Mouse (Mus musculus) limb, embryonic 14.5 days (tissue): Measurements from ENCODE around the gene Nudt22. TPM values are rescaled to one million over a fixed set of nuclear protein-coding genes. Genes with fewer than 3 reads are reported as not detected.
A peak's percentile ranks its signal among the peaks of the same experiment; 100 is the strongest.

Experiments
- ATAC-seq: fragments of 200-750 bp; cut with Nextera tagmentation; 2 replicates; pipeline ENCODE4 v1.8.0; 2017; ENCODE audit warnings: low read depth, moderate number of reproducible peaks, moderate TSS enrichment; ENCODE audit not compliant: low FRiP score
- DNase-seq: peaks from one replicate; pipeline ENCODE4 v3.0.0-alpha.2; 2015; ENCODE audit warnings: low spot score
- H3K27ac ChIP-seq: fragments of 300-500 bp; sonication (generic); replicated peaks from 2 replicates; pipeline ENCODE4 v1.5.1; 2014; ENCODE audit warnings: low read depth, mild to moderate bottlenecking, low read length, moderate library complexity, mixed read lengths
- H3K27me3 ChIP-seq: fragments of 300-500 bp; sonication (generic); 2 replicates; pipeline ENCODE4 v1.6.1; 2014; ENCODE audit warnings: low read length, mixed read lengths; ENCODE audit not compliant: control insufficient read depth, insufficient read depth
- H3K36me3 ChIP-seq: fragments of 300-500 bp; sonication (generic); 2 replicates; pipeline ENCODE4 v1.6.1; 2014; ENCODE audit warnings: mild to moderate bottlenecking, low read length, moderate library complexity, mixed read lengths; ENCODE audit not compliant: control insufficient read depth, insufficient read depth
- H3K4me1 ChIP-seq: fragments of 300-500 bp; sonication (generic); 2 replicates; pipeline ENCODE4 v1.6.1; 2014; ENCODE audit warnings: antibody characterized with exemption, low read length, mixed read lengths; ENCODE audit not compliant: control insufficient read depth, insufficient read depth
- H3K4me2 ChIP-seq: fragments of 300-500 bp; sonication (generic); replicated peaks from 2 replicates; pipeline ENCODE4 v1.6.1; 2014; ENCODE audit warnings: low read depth, mild to moderate bottlenecking, low read length, moderate library complexity; ENCODE audit not compliant: severe bottlenecking
- H3K4me3 ChIP-seq: fragments of 300-500 bp; sonication (generic); replicated peaks from 2 replicates; pipeline ENCODE4 v1.5.1; 2014; ENCODE audit warnings: low read length
- H3K9ac ChIP-seq: fragments of 300-500 bp; sonication (generic); 2 replicates; pipeline ENCODE4 v1.6.1; 2014; ENCODE audit warnings: mild to moderate bottlenecking, low read depth, low read length, moderate library complexity; ENCODE audit not compliant: severe bottlenecking
- H3K9me3 ChIP-seq: fragments of 300-500 bp; sonication (generic); 2 replicates; pipeline ENCODE4 v1.6.1; 2016; ENCODE audit warnings: low read length; ENCODE audit not compliant: control insufficient read depth
- POLR2A ChIP-seq: fragments of 200-500 bp; IDR thresholded peaks from 2 replicates; pipeline ENCODE4 v1.8.0; 2012; ENCODE audit warnings: inconsistent platforms, mild to moderate bottlenecking, moderate library complexity, borderline replicate concordance; ENCODE audit not compliant: insufficient read depth, insufficient read length; ENCODE audit errors: extremely low read depth
- WGBS: fragments of 180-500 bp; shearing (Covaris S2); extraction: QIAGEN DNeasy Blood & Tissue Kit; methylation state at CpG from one replicate; pipeline ENCODE4 v1.1.7; 2014; 5-methylcytosine and 5-hydroxymethylcytosine counted together
- polyA plus RNA-seq, 2 experiments: library from polyadenylated mRNA; depleted of rRNA in 1 of 2; stranded (reverse) in 1 of 2; unstranded in 1 of 2; fragments of >200 nt; fragmentation: Nextera tagmentation in 1 of 2; extraction: Ambion mirVana in 1 of 2; gene quantifications; 2 replicates each; pipeline versions ENCODE4 v1.2.1 to v1.2.3; 2012 to 2014

Gene Nudt22
- polyA plus RNA-seq, 2 experiments: 21.9 to 22.1 TPM

- no peak for DNase-seq
- TF ChIP-seq POLR2A: no peak
- H3K27me3 ChIP-seq: no peaks in the 10 kb centered on the region
- peaks cover 65% of the 10 kb centered on the region for H3K36me3 ChIP-seq
- WGBS: 74% methylated on average over 7 of the region's 7 CpGs
- H3K4me2 ChIP-seq: no peak overlapping the region
- H3K27ac ChIP-seq: no peak overlapping the region
- H3K9me3 ChIP-seq: no peaks in the 10 kb centered on the region
- ATAC-seq: no peak
- no peak overlapping the region for H3K9ac ChIP-seq
- peaks cover 10% of the 10 kb centered on the region for H3K4me1 ChIP-seq
- no peak overlapping the region for H3K4me3 ChIP-seq
These were observed 40.5 kb downstream of the Nudt22 start for GRCm38 (mm10) chr19:6955424-6955823.

- DNase-seq (no peak), ATAC-seq (no peak)
- H3K9me3 ChIP-seq: no peaks in the 10 kb centered on the region
- TF ChIP-seq POLR2A: no peak
- H3K27ac ChIP-seq: no peak overlapping the region
- H3K36me3 ChIP-seq: peaks cover 51% of the 10 kb centered on the region
- H3K4me2 ChIP-seq: no peak overlapping the region
- WGBS: 48% methylated on average over 9 of the region's 9 CpGs
- no peak overlapping the region for H3K4me3 ChIP-seq
- no peak overlapping the region for H3K9ac ChIP-seq
- peaks cover 18% of the 10 kb centered on the region for H3K4me1 ChIP-seq
- no peaks in the 10 kb centered on the region for H3K27me3 ChIP-seq
These were observed 41.9 kb downstream of the Nudt22 start for GRCm38 (mm10) chr19:6954046-6954445.

GRCm38 (mm10) chr19:6952712-6953037 is 43.2 kb downstream of the Nudt22 start:
- ATAC-seq (no peak), DNase-seq (no peak)
- peaks cover 43% of the 10 kb centered on the region for H3K36me3 ChIP-seq
- H3K4me3 ChIP-seq: peak overlapping the region; percentile 62
- no peak for TF ChIP-seq POLR2A
- H3K27me3 ChIP-seq: no peaks in the 10 kb centered on the region
- no peak overlapping the region for H3K27ac ChIP-seq
- H3K4me2 ChIP-seq: peak overlapping the region; percentile 98
- WGBS: 9% methylated on average over 3 of the region's 3 CpGs
- H3K9ac ChIP-seq: peak overlapping the region; percentile 70
- no peaks in the 10 kb centered on the region for H3K9me3 ChIP-seq
- H3K4me1 ChIP-seq: peaks cover 18% of the 10 kb centered on the region

- peak; percentile 30 for DNase-seq
- peak overlapping the region; percentile 62 for H3K4me3 ChIP-seq
- peak overlapping the region; percentile 92 for H3K27ac ChIP-seq
- H3K4me2 ChIP-seq: peak overlapping the region; percentile 98
- peaks cover 38% of the 10 kb centered on the region for H3K36me3 ChIP-seq
- no peak for TF ChIP-seq POLR2A
- H3K9me3 ChIP-seq: no peaks in the 10 kb centered on the region
- WGBS: 2% methylated on average over 31 of the region's 31 CpGs
- H3K4me1 ChIP-seq: peaks cover 18% of the 10 kb centered on the region
- H3K9ac ChIP-seq: peak overlapping the region; percentile 70
- ATAC-seq: 0 out of 2 replicates have a peak, but pooled peaks have one; percentile 4
- H3K27me3 ChIP-seq: no peaks in the 10 kb centered on the region
These were observed 43.8 kb downstream of the Nudt22 start for GRCm38 (mm10) chr19:6951994-6952711.

- Histone ChIP-seq H3K36me3 (peaks cover 32% of the 10 kb centered on the region), H3K9ac (peak overlapping the region; percentile 70), H3K4me2 (peak overlapping the region; percentile 98), H3K4me3 (peak overlapping the region; percentile 62), H3K27me3 (no peaks in the 10 kb centered on the region), H3K9me3 (no peaks in the 10 kb centered on the region), H3K27ac (peak overlapping the region; percentile 92), H3K4me1 (peaks cover 18% of the 10 kb centered on the region)
- whole genome bisulfite sequencing: under 1% methylated on average over 35 of the region's 35 CpGs
- ATAC-seq: peak; percentile 86
- DNase-seq: peak; percentile 92
- TF ChIP-seq POLR2A: 0 out of 2 replicates have a peak, but pooled peaks have one; percentile 9
These were observed 44.4 kb downstream of the Nudt22 start for GRCm38 (mm10) chr19:6951381-6951968.
